Mouse (Mus musculus) ES-E14 (cell line): ENCODE measurements at regions not wholly inside any gene's neighbourhood (a gene's known extent, or its start where the extent isn't known, plus 50 kb on each side); places are given as distances from the start of the nearest gene placed in this dataset.

Experiments used
- DNase-seq: peaks from one replicate; pipeline ENCODE4 v3.0.0-alpha.2; 2013; ENCODE audit warnings: low read depth, low spot score
- H3K27ac ChIP-seq: 2 replicates; pipeline ENCODE4 v1.5.1; 2012; ENCODE audit warnings: low read depth, mild to moderate bottlenecking, low read length, moderate library complexity, mixed read lengths; ENCODE audit not compliant: poor library complexity, insufficient read depth, severe bottlenecking
- H3K36me3 ChIP-seq: 2 replicates; pipeline ENCODE4 v1.6.1; 2012; ENCODE audit warnings: mild to moderate bottlenecking, low read length, moderate library complexity, mixed read lengths; ENCODE audit not compliant: control insufficient read depth, poor library complexity, insufficient read depth, severe bottlenecking
- H3K4me1 ChIP-seq, 2 experiments: fragments of 150-350 bp in 1 of 2; sonication (generic) in 1 of 2; 2 replicates each; pipeline ENCODE4 v1.6.1; 2012; ENCODE audit warnings: low read length in 2 of 2, mild to moderate bottlenecking in 1 of 2, mixed read lengths in 1 of 2; ENCODE audit not compliant: control insufficient read depth in 2 of 2, insufficient read depth in 2 of 2, poor library complexity in 1 of 2
- H3K4me3 ChIP-seq, 2 experiments: fragments of 150-350 bp in 1 of 2; sonication (generic) in 1 of 2; 2 replicates each; pipeline ENCODE4 v1.5.1; 2012; ENCODE audit warnings: low read length in 2 of 2, low read depth in 1 of 2, mild to moderate bottlenecking in 1 of 2, mixed read lengths in 1 of 2; ENCODE audit not compliant: insufficient read depth in 1 of 2, poor library complexity in 1 of 2, severe bottlenecking in 1 of 2
- H3K9ac ChIP-seq: 2 replicates; pipeline ENCODE4 v1.6.1; 2012; ENCODE audit warnings: low read depth, mild to moderate bottlenecking, low read length, mixed read lengths; ENCODE audit not compliant: poor library complexity, insufficient read depth, severe bottlenecking
- H3K9me3 ChIP-seq: fragments of 150-350 bp; sonication (generic); 2 replicates; pipeline ENCODE4 v1.6.1; 2012; ENCODE audit warnings: low read depth, mild to moderate bottlenecking, low read length; ENCODE audit not compliant: control insufficient read depth, insufficient read depth
- CHD2 ChIP-seq: IDR thresholded peaks from 2 replicates; pipeline ENCODE4 v1.6.1; 2014; ENCODE audit warnings: mild to moderate bottlenecking, low read depth, low read length, inconsistent platforms
- HCFC1 ChIP-seq: IDR thresholded peaks from 2 replicates; pipeline ENCODE4 v1.6.1; 2012; ENCODE audit warnings: low read length, inconsistent platforms, borderline replicate concordance; ENCODE audit not compliant: insufficient read depth
- MAFK ChIP-seq: IDR thresholded peaks from 2 replicates; pipeline ENCODE4 v1.6.1; 2014; ENCODE audit warnings: mild to moderate bottlenecking, low read depth, low read length, inconsistent platforms; ENCODE audit not compliant: insufficient read depth
- ZC3H11A ChIP-seq: IDR thresholded peaks from 2 replicates; pipeline ENCODE4 v1.6.1; 2012; ENCODE audit warnings: low read depth, mild to moderate bottlenecking, inconsistent platforms, low read length, borderline replicate concordance
- ZNF384 ChIP-seq: IDR thresholded peaks from 2 replicates; pipeline ENCODE4 v1.6.1; 2012; ENCODE audit warnings: low read depth, low read length, inconsistent platforms
- in situ Hi-C, 2 experiments: fragments of 600-800 bp; cut with MboI; formaldehyde crosslinking; loops; one replicate each; pipeline ENCODE4 v1.15.1; 2025; ENCODE audit warnings: low sequenced_read_pairs in 2 of 2, inconsistent platforms in 1 of 2; ENCODE audit not compliant: unreplicated experiment in 2 of 2

DNA sequence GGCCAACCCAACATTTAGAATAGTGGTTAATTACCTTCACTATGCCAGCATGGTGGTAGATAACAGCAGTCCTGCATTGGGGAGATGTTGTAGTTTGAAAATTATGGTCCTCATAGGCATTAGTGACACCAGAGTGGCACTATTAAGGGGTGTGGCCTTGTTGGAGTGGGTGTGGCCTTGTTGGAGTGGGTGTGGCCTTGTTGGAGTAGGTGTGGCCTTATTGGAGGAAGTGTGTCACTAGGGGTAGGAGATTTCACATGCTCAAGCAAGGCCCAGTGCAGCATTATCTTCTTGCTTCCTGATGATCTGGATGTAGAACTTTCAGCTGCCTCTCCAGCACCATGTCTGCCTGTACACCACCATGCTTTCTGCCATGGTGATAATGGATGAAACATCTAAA is 225.3 kb upstream of the Gadl1 start:
- H3K4me3 ChIP-seq, result no peak overlapping the region
- H3K27ac ChIP-seq, result no peak overlapping the region
- TF ChIP-seq ZNF384 (no peak), MAFK (no peak), CHD2 (no peak), HCFC1 (no peak), ZC3H11A (no peak)
- DNase-seq, result no peak
- H3K9me3 ChIP-seq, result no peaks in the 10 kb centered on the region
- no peak overlapping the region for H3K9ac ChIP-seq
- H3K4me1 ChIP-seq, result peaks cover 4 to 7% of the 10 kb centered on the region in 2 experiments; a peak in 2 of 4 replicates
- no peaks in the 10 kb centered on the region for H3K36me3 ChIP-seq
- in situ Hi-C loops, result no loop called here

DNA sequence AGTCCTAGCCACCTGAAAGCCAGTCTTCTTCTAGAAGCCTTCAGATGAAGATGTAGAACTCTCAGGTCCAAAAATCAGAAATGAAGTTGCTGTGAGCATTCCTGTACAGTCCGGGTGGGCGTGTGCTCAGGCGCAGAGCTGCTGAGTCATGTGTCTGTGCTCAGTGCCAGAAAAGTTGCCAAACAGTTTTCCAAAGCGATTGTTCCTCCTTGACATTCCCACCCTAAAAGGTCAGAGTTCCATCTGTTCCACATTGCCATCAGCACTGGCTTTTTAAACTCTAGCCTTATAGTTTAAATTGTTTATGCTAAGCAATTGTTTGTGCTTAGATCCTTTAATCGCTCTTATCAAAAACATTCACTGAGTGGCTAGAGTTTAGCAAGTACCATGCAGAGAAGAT is 222.7 kb upstream of the Gadl1 start:
- Histone ChIP-seq H3K4me1 (peaks cover 4 to 6% of the 10 kb centered on the region in 2 experiments; a peak in 2 of 4 replicates), H3K36me3 (no peaks in the 10 kb centered on the region), H3K4me3 (no peak overlapping the region), H3K27ac (no peak overlapping the region), H3K9me3 (no peaks in the 10 kb centered on the region), H3K9ac (no peak overlapping the region)
- TF ChIP-seq MAFK, result peak; percentile 82
- no peak for TF ChIP-seq CHD2
- in situ Hi-C loops, result no loop called here
- DNase-seq, result no peak

DNA sequence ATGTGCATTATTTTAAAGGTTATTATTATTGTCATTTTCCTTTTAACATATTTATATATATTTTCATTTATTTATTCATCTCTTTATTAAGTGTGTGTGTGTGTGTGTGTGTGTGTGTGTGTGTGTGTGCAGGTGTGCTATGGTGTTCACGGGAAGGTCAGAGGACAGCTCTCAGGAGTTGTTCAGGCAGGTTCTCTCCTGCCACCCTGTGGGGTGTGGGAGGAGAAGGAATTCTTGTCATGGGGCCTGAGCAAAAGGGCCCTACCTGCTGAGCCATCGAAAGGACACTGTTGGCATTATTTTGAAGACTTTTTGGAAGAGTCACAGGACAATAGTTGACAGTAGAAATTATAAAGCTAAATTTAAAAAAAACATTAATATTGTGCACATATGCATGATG is 216.4 kb upstream of the Gadl1 start:
- in situ Hi-C loops, result no loop called here

DNA sequence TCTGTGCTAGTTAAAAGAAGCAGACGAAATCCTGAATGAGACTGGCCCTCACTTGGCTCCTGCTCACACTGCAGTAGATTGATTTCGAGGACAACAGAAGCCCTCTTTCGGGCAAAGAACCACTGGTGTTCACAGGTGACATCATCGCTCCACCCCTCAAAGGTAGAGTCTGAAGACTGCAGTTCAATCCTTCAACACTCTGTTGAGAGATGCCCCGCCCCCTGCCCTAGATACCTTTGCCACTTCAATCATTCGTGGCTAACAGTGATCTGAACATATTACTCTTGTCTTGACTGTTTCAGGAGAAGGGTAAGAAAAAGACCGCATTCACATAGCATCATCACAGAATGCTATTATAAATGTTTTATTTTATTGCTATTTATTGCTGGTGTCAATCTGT is 205.5 kb upstream of the Gadl1 start:
- no peak for DNase-seq
- TF ChIP-seq MAFK, result no peak
- TF ChIP-seq CHD2, result no peak
- TF ChIP-seq ZC3H11A, result no peak
- in situ Hi-C loops, result no loop called here
- Histone ChIP-seq H3K36me3 (no peaks in the 10 kb centered on the region), H3K9me3 (no peaks in the 10 kb centered on the region), H3K9ac (no peak overlapping the region), H3K4me3 (no peak overlapping the region), H3K4me1 (no peaks in the 10 kb centered on the region), H3K27ac (no peak overlapping the region)

More for the DNA sequence above, 216.4 kb upstream of the Gadl1 start:
- Histone ChIP-seq H3K4me3 (no peak overlapping the region), H3K36me3 (no peaks in the 10 kb centered on the region), H3K9me3 (no peaks in the 10 kb centered on the region), H3K27ac (no peak overlapping the region), H3K4me1 (no peaks in the 10 kb centered on the region), H3K9ac (no peak overlapping the region)
- no peak for DNase-seq
- TF ChIP-seq ZNF384 (no peak), ZC3H11A (no peak), MAFK (no peak)

DNA sequence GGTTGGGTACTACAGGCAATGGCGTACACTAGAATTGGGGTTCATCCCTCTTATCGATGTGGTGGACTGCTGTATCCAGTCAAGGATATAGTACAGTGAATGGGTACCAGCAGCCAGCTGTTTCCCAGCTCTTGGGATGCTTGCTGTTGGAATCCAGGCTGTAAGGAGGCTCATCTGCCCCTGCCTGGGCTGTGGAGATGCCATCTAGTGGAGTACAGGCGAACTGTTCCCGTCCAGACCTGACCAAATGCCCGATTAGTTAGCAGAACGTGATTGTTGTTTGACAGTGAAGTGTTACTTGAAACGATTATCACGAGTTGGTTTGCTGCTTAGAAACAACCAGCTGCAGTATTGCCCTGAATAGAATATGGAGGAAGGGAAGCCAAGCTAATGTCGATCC is 205.0 kb upstream of the Gadl1 start:
- DNase-seq, result no peak
- no peaks in the 10 kb centered on the region for H3K4me1 ChIP-seq
- in situ Hi-C loops, result no loop called here
- no peak overlapping the region for H3K4me3 ChIP-seq
- H3K9me3 ChIP-seq, result no peaks in the 10 kb centered on the region
- peak; percentile 79 for TF ChIP-seq ZC3H11A
- TF ChIP-seq HCFC1, result no peak
- H3K9ac ChIP-seq, result no peak overlapping the region
- no peaks in the 10 kb centered on the region for H3K36me3 ChIP-seq
- H3K27ac ChIP-seq, result no peak overlapping the region
